Mouse (Mus musculus): ENCODE data around the gene Ints1. TPM values are rescaled to one million over a fixed set of nuclear protein-coding genes. Genes with fewer than 3 reads are reported as not detected.

The Ints1 gene
- total RNA-seq, 2 experiments from 2014 or later: 83.6 to 97.2 TPM

GRCm38 (mm10) chr5:139801880-139802279 is 26.4 kb upstream of the Ints1 start:
- DNase-seq (ENCODE audit: low spot score in 2 of 2): no peak

GRCm38 (mm10) chr5:139801231-139801630 is 25.8 kb upstream of the Ints1 start:
- no peak for DNase-seq (ENCODE audit: low spot score in 2 of 2)

GRCm38 (mm10) chr5:139799801-139800590 is 24.5 kb upstream of the Ints1 start:
- DNase-seq (ENCODE audit: low spot score in 2 of 2): no peak

GRCm38 (mm10) chr5:139799041-139799440 is 23.6 kb upstream of the Ints1 start:
- no peak for DNase-seq (ENCODE audit: low spot score in 2 of 2)

- no peak for DNase-seq (ENCODE audit: low spot score in 2 of 2)
Measured at GRCm38 (mm10) chr5:139798168-139798900, 22.9 kb upstream of the Ints1 start.

GRCm38 (mm10) chr5:139797473-139798167 is 22.1 kb upstream of the Ints1 start:
- DNase-seq (ENCODE audit: low spot score in 2 of 2): peak; percentile 86 to 92

GRCm38 (mm10) chr5:139796900-139797299 is 21.4 kb upstream of the Ints1 start:
- peak in 1 of 2 experiments; percentile 36 for DNase-seq (ENCODE audit: low spot score in 2 of 2)

- no peak for DNase-seq (ENCODE audit: low spot score in 2 of 2)
Measured at GRCm38 (mm10) chr5:139796001-139796620, 20.6 kb upstream of the Ints1 start.

GRCm38 (mm10) chr5:139794938-139795337 is 19.5 kb upstream of the Ints1 start:
- DNase-seq (ENCODE audit: low spot score in 2 of 2): no peak

- DNase-seq (ENCODE audit: low spot score in 2 of 2): no peak
Measured at GRCm38 (mm10) chr5:139794137-139794536, 18.7 kb upstream of the Ints1 start.

- DNase-seq (ENCODE audit: low spot score in 2 of 2): no peak
Measured at GRCm38 (mm10) chr5:139793338-139794089, 18.0 kb upstream of the Ints1 start.

- no peak for DNase-seq (ENCODE audit: low spot score in 2 of 2)
Measured at GRCm38 (mm10) chr5:139792966-139793337, 17.5 kb upstream of the Ints1 start.

- no peak for DNase-seq (ENCODE audit: low spot score in 2 of 2)
Measured at GRCm38 (mm10) chr5:139792159-139792775, 16.8 kb upstream of the Ints1 start.

GRCm38 (mm10) chr5:139791227-139792158 is 16.0 kb upstream of the Ints1 start, which contains the start of gene Mafk:
TSS of gene Mafk (plus strand) at chr5:139791513.
- peak; percentile 92 to 95 for DNase-seq (ENCODE audit: low spot score in 2 of 2)

- no peak for DNase-seq (ENCODE audit: low spot score in 2 of 2)
Measured at GRCm38 (mm10) chr5:139789466-139789865, 14.0 kb upstream of the Ints1 start.

GRCm38 (mm10) chr5:139781406-139781805 is 5.9 kb upstream of the Ints1 start:
- DNase-seq (ENCODE audit: low spot score in 2 of 2): no peak

- DNase-seq (ENCODE audit: low spot score in 2 of 2): no peak
Measured at GRCm38 (mm10) chr5:139776966-139777365, 1.5 kb upstream of the Ints1 start.

- no peak for DNase-seq (ENCODE audit: low spot score in 2 of 2)
Measured at GRCm38 (mm10) chr5:139768216-139768615, 7.3 kb downstream of the Ints1 start.

- DNase-seq (ENCODE audit: low spot score in 2 of 2): no peak
Measured at GRCm38 (mm10) chr5:139764296-139764695, 11.2 kb downstream of the Ints1 start.

All from layer of hippocampus, postnatal 14 days (tissue).